8 mouse cellular contexts compared by ENCODE assay signal in the genomic region with DNA sequence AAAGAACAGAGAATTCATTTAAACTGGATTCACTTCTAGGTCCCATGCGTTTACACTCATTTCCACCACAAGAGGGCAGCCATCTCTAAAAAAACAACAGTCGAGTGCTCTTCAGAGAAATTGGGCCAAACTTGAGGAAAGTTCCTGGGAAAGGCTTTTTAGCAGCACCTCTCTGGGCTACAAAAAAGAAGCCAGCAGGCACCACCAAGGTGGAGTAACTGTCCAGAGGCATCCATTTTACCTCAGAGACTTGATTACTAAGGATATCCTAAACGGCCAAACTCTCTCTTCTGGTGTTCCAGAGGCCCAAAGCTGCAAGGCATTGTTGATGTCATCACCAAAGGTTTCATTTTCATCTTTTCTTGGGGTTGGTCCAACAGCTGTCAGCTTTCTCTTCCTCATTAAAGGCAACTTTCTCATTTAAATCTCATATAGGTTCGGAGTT. TPM values are rescaled to one million over a fixed set of nuclear protein-coding genes. Genes with fewer than 3 reads are reported as not detected.
A peak's percentile ranks its signal among the peaks of the same experiment; 100 is the strongest.
DNase-seq lines count a peak whose midpoint lies in the region; ATAC-seq lines count a peak whose summit lies in the region.

No protein-coding gene starts in this region.

- no peak overlapping the region for H3K4me3 ChIP-seq in liver, embryonic 12.5 days
- H3K4me3 ChIP-seq in embryonic facial prominence, embryonic 14.5 days (ENCODE audit: low read depth, low read length): no peak overlapping the region

- H3K4me2 ChIP-seq in liver, embryonic 12.5 days: no peak overlapping the region
- H3K4me2 ChIP-seq in embryonic facial prominence, embryonic 14.5 days (ENCODE audit: low read depth, low read length): no peak overlapping the region

- H3K4me1 ChIP-seq in liver, embryonic 12.5 days: 0 out of 2 replicates have a peak, but pooled peaks cover 8% of the 10 kb centered on the region
- no peaks in the 10 kb centered on the region for H3K4me1 ChIP-seq in embryonic facial prominence, embryonic 14.5 days (ENCODE audit: control insufficient read depth, insufficient read depth, low read length)

- H3K9ac ChIP-seq in liver, embryonic 12.5 days: no peak overlapping the region
- no peak overlapping the region for H3K9ac ChIP-seq in embryonic facial prominence, embryonic 14.5 days (ENCODE audit: low read depth, low read length)

- peaks cover 64% of the 10 kb centered on the region for H3K27me3 ChIP-seq in liver, embryonic 12.5 days (replicated peaks)
- H3K27me3 ChIP-seq in embryonic facial prominence, embryonic 14.5 days (replicated peaks; ENCODE audit: control insufficient read depth, insufficient read depth, low read length): peaks cover 21% of the 10 kb centered on the region

- 25% methylated on average over 4 of the region's 4 CpGs for WGBS in liver, embryonic 12.5 days (ENCODE audit: insufficient replicate concordance)
- WGBS in embryonic facial prominence, embryonic 14.5 days: 10% methylated on average over 4 of the region's 4 CpGs

- H3K36me3 ChIP-seq in liver, embryonic 12.5 days: no peaks in the 10 kb centered on the region
- no peaks in the 10 kb centered on the region for H3K36me3 ChIP-seq in embryonic facial prominence, embryonic 14.5 days (ENCODE audit: control insufficient read depth, insufficient read depth, low read length)

- intact Hi-C loops in heart, postnatal 36 days (cut with DNase I): loop anchor here (1.0 to 10.0 kb wide), 5 partner anchors 175 to 932 kb away; no protein-coding TSS in a partner anchor

- no peaks in the 10 kb centered on the region for H3K9me3 ChIP-seq in liver, embryonic 12.5 days (replicated peaks)
- no peaks in the 10 kb centered on the region for H3K9me3 ChIP-seq in embryonic facial prominence, embryonic 14.5 days (ENCODE audit: control insufficient read depth, low read length)

- peak; percentile 38 for DNase-seq in liver
- peak; percentile 77 for DNase-seq in adrenal gland, adult 2 months
- peak; percentile 88 for DNase-seq in embryonic facial prominence, embryonic 14.5 days (ENCODE audit: low spot score)
- DNase-seq in heart, postnatal 36 days: peak; percentile 61 to 73
- DNase-seq in left cerebral cortex, adult 18-20 months (ENCODE audit: low spot score in 2 of 2): peak; percentile 57 to 70
- peak; percentile 23 for DNase-seq in testis, postnatal 14 days (ENCODE audit: low spot score)

- H3K27ac ChIP-seq in liver, embryonic 12.5 days: no peak overlapping the region
- no peak overlapping the region for H3K27ac ChIP-seq in embryonic facial prominence, embryonic 14.5 days (replicated peaks; ENCODE audit: low read depth, low read length)

- no peak for ATAC-seq in liver, embryonic 12.5 days
- ATAC-seq in embryonic facial prominence, embryonic 14.5 days (ENCODE audit: low read depth): no peak
- ATAC-seq in megakaryocyte, adult 5-6 weeks (ENCODE audit: poor library complexity, severe bottlenecking): peak; percentile 70

RNA-seq across cellular contexts. Expression of gene Bmp2, which starts 1.7 kb away (rescaled TPM):
- polyA plus RNA-seq in liver, embryonic 12.5 days (2016; fragmentation: Nextera tagmentation; extraction: Ambion mirVana): 6.7 TPM in 2 replicates
- total RNA-seq in adrenal gland, adult 2 months (2021): 10 to 100 TPM; 13.9 to 14.7 TPM
- polyA plus RNA-seq in adrenal gland, adult 2 months (2012; rRNA removed): 15.6 and 21.5 TPM in 2 replicates
- polyA plus RNA-seq in embryonic facial prominence, embryonic 14.5 days (2014; fragmentation: Nextera tagmentation; extraction: Ambion mirVana): 11.2 and 12.2 TPM in 2 replicates
- total RNA-seq in heart, postnatal 36 days (2021): 1 to 10 TPM; 1.8 to 1.9 TPM
- total RNA-seq in left cerebral cortex, adult 18-20 months (2021): 1 to 10 TPM; 2.2 to 3.2 TPM
- not detected in 2 replicates for total RNA-seq in megakaryocyte, adult 5-6 weeks (2015)
- 0.07 TPM in 1 of 2 replicates, not detected in the other for total RNA-seq in megakaryocyte, adult 5-6 weeks (2017)

Comparison
In these comparisons a context has a peak if more than half of its experiments do, and no peak if none do; other contexts are left out.
1. DNase-seq: peak in every context shown above with its lines; median percentile 88 in embryonic facial prominence, embryonic 14.5 days; 77 in adrenal gland, adult 2 months; 67 in heart, postnatal 36 days; 64 in left cerebral cortex, adult 18-20 months; 38 in liver; 23 in testis, postnatal 14 days.